In the genomic region with DNA sequence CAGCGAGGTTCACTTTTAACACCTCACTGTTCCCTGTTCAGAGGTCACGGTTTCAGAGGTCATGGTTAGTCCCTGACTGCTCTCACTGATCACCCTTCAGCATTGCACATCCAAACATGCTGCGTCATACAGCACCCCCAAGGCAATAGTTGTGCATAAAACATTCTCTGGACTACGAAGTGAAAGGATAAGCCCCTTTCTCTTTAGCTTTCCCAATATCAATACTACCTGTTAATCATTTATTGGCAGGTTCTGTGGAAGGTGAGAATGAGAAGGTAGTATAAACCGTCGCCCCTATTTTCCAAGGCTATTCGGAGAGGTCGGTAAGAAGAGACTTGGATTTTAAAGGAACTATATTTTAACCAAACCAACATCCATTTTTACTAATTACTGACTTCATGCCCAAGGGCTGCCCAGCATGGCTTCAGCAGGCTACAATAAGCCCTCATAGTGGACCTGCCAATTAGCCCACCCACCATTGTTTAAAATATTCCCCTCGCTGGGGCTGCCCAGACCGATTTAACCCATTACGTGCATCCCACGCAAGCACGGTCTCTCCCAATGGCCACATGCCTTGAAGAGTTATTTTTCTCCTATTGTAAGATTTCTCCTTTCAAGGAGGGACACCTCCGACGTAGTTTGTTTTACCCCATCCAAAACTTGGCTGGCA, we compare ENCODE assay signal across 8 mouse cellular contexts. TPM values are rescaled to one million over a fixed set of nuclear protein-coding genes. Genes with fewer than 3 reads are reported as not detected.
DNase-seq lines count a peak whose midpoint lies in the region; ATAC-seq and TF ChIP-seq lines count a peak whose summit lies in the region.

No protein-coding gene starts in this region.

- H3K9ac ChIP-seq in hindbrain, embryonic 13.5 days = peak overlapping the region; percentile 75
- H3K9ac ChIP-seq in liver, embryonic 14.5 days (replicated peaks) = peak overlapping the region; percentile 84
- peak overlapping the region; percentile 33 for H3K9ac ChIP-seq in stomach, embryonic 14.5 days (replicated peaks; ENCODE audit: low read depth, low read length)

- 0 out of 2 replicates have a peak overlapping the region, but pooled peaks have one; percentile 31 for H3K27ac ChIP-seq in hindbrain, embryonic 13.5 days
- H3K27ac ChIP-seq in liver, embryonic 14.5 days = peak overlapping the region; percentile 60
- peak overlapping the region; percentile 49; the same call in 1 of the 2 replicates for H3K27ac ChIP-seq in stomach, embryonic 14.5 days (ENCODE audit: low read length)

- no peak for DNase-seq in cerebellum, adult 9-11 months
- DNase-seq in 3T3-L1 (ENCODE audit: low read depth, low spot score) = peak; percentile 8
- DNase-seq in embryo, embryonic 11 days = peak; percentile 31
- DNase-seq in liver, embryonic 14.5 days (ENCODE audit: low read depth in 3 of 3, low spot score in 3 of 3) = peak; percentile 49 to 51 (median 51)
- no peak for DNase-seq in testis, postnatal 14 days (ENCODE audit: low spot score)

- H3K4me1 ChIP-seq in hindbrain, embryonic 13.5 days (replicated peaks) = 0 out of 2 replicates have a peak, but pooled peaks cover 6% of the 10 kb centered on the region
- peaks cover 4 to 6% of the 10 kb centered on the region in 2 experiments for H3K4me1 ChIP-seq in liver, embryonic 14.5 days (replicated peaks; ENCODE audit: control insufficient read depth in 2 of 2, insufficient read depth in 2 of 2, low read length in 1 of 2)
- no peaks in the 10 kb centered on the region for H3K4me1 ChIP-seq in stomach, embryonic 14.5 days (ENCODE audit: control insufficient read depth, insufficient read depth, low read length)

- TF ChIP-seq EP300 in liver, embryonic 14.5 days (IDR thresholded peaks at IDR 0.05; ENCODE audit: low read depth) = no peak

- peak overlapping the region; percentile 74 for H3K4me3 ChIP-seq in hindbrain, embryonic 13.5 days
- peak overlapping the region; percentile 87 to 96 for H3K4me3 ChIP-seq in liver, embryonic 14.5 days (ENCODE audit: insufficient read depth in 1 of 2, low read depth in 2 of 2, low read length in 2 of 2)
- peak overlapping the region; percentile 63 for H3K4me3 ChIP-seq in stomach, embryonic 14.5 days (ENCODE audit: low read depth, low read length)

- ATAC-seq in cerebellum, adult (ENCODE audit: insufficient number of reproducible peaks, low FRiP score, low TSS enrichment) = peak; percentile 47; the same call in 1 of the 2 replicates
- peak; percentile 88 for ATAC-seq in hindbrain, embryonic 13.5 days (ENCODE audit: low FRiP score)
- ATAC-seq in liver, embryonic 14.5 days (ENCODE audit: insufficient read depth) = peak; percentile 83
- ATAC-seq in stomach, embryonic 14.5 days (ENCODE audit: insufficient number of reproducible peaks, insufficient read depth, low FRiP score, low read depth) = peak; percentile 51; the same call in 1 of the 2 replicates

- H3K27me3 ChIP-seq in hindbrain, embryonic 13.5 days = no peaks in the 10 kb centered on the region
- no peaks in the 10 kb centered on the region for H3K27me3 ChIP-seq in liver, embryonic 14.5 days (ENCODE audit: control insufficient read depth, insufficient read depth, low read length)
- H3K27me3 ChIP-seq in stomach, embryonic 14.5 days (ENCODE audit: control insufficient read depth, insufficient read depth, low read length) = no peaks in the 10 kb centered on the region

- no peak for TF ChIP-seq CTCF in liver, embryonic 14.5 days (IDR thresholded peaks at IDR 0.05; ENCODE audit: low read depth)

- H3K9me3 ChIP-seq in hindbrain, embryonic 13.5 days = no peaks in the 10 kb centered on the region
- H3K9me3 ChIP-seq in liver, embryonic 14.5 days (ENCODE audit: control insufficient read depth, low read length) = no peaks in the 10 kb centered on the region
- H3K9me3 ChIP-seq in stomach, embryonic 14.5 days (ENCODE audit: control insufficient read depth, low read depth, low read length) = no peaks in the 10 kb centered on the region

- 8% methylated on average over 15 of the region's 15 CpGs for WGBS in hindbrain, embryonic 13.5 days
- WGBS in liver, embryonic 14.5 days (ENCODE audit: insufficient replicate concordance) = 5% methylated on average over 15 of the region's 15 CpGs
- 9% methylated on average over 15 of the region's 15 CpGs for WGBS in stomach, embryonic 14.5 days

- no peaks in the 10 kb centered on the region for H3K36me3 ChIP-seq in hindbrain, embryonic 13.5 days
- no peaks in the 10 kb centered on the region for H3K36me3 ChIP-seq in liver, embryonic 14.5 days (replicated peaks; ENCODE audit: control insufficient read depth, insufficient read depth, low read depth)
- no peaks in the 10 kb centered on the region for H3K36me3 ChIP-seq in stomach, embryonic 14.5 days (ENCODE audit: control insufficient read depth, insufficient read depth, low read length)

- H3K4me2 ChIP-seq in hindbrain, embryonic 13.5 days = peak overlapping the region; percentile 78
- peak overlapping the region; percentile 90 for H3K4me2 ChIP-seq in liver, embryonic 14.5 days (ENCODE audit: low read depth)
- H3K4me2 ChIP-seq in stomach, embryonic 14.5 days (replicated peaks; ENCODE audit: low read depth, low read length) = peak overlapping the region; percentile 81

RNA-seq across cellular contexts. Expression of a gene that starts 0.6 kb away (rescaled TPM):
- polyA plus RNA-seq in hindbrain, embryonic 13.5 days (2015; fragmentation: Nextera tagmentation; extraction: Ambion mirVana) = 3.9 and 6.1 TPM in 2 replicates
- 2.2 and 3.2 TPM in 2 replicates for polyA plus RNA-seq in liver, embryonic 14.5 days (2012; rRNA removed)
- polyA plus RNA-seq in liver, embryonic 14.5 days (2014; fragmentation: Nextera tagmentation; extraction: Ambion mirVana) = 2.8 and 3.1 TPM in 2 replicates
- polyA plus RNA-seq in stomach, embryonic 14.5 days (2014; fragmentation: Nextera tagmentation; extraction: Ambion mirVana) = 6.2 and 7.5 TPM in 2 replicates

RNA-seq across cellular contexts. Expression of a gene that starts 21.4 kb away (rescaled TPM):
- polyA plus RNA-seq in hindbrain, embryonic 13.5 days (2015; fragmentation: Nextera tagmentation; extraction: Ambion mirVana) = 3.8 and 4.8 TPM in 2 replicates
- polyA plus RNA-seq in liver, embryonic 14.5 days (2012; rRNA removed) = 0.10 and 0.15 TPM in 2 replicates
- 0.25 and 0.39 TPM in 2 replicates for polyA plus RNA-seq in liver, embryonic 14.5 days (2014; fragmentation: Nextera tagmentation; extraction: Ambion mirVana)
- not detected in 2 replicates for polyA plus RNA-seq in stomach, embryonic 14.5 days (2014; fragmentation: Nextera tagmentation; extraction: Ambion mirVana)

Comparison
In these comparisons a context has a peak if more than half of its experiments do, and no peak if none do; other contexts are left out.
1. DNase-seq: peak in 3T3-L1 (single experiment), embryo, embryonic 11 days (single experiment) and liver, embryonic 14.5 days (3 of 3); none in cerebellum, adult 9-11 months (single experiment) and testis, postnatal 14 days (single experiment).
2. H3K9ac ChIP-seq: peak in every context shown above with its lines; median percentile 84 in liver, embryonic 14.5 days; 75 in hindbrain, embryonic 13.5 days; 33 in stomach, embryonic 14.5 days.
3. Peak in every context shown above with its lines, with median percentiles within 50 percentile points of each other: ATAC-seq, H3K27ac ChIP-seq, H3K4me2 ChIP-seq and H3K4me3 ChIP-seq.